Mouse (Mus musculus) layer of hippocampus, adult 2 months (tissue): Measurements from ENCODE around the gene Pard3b. TPM values are rescaled to one million over a fixed set of nuclear protein-coding genes. Genes with fewer than 3 reads are reported as not detected.

ENCODE experiments used
- DNase-seq, 2 experiments: peaks; one replicate each; pipeline ENCODE4 v3.0.0; 2022; ENCODE audit warnings: low spot score in 2 of 2
- H3K27ac ChIP-seq: fragments of 200-600 bp; 2 replicates; pipeline ENCODE4 v1.8.1; 2022
- H3K4me3 ChIP-seq: fragments of 200-600 bp; 2 replicates; pipeline ENCODE4 v1.8.1; 2022; ENCODE audit warnings: mild to moderate bottlenecking
- CTCF ChIP-seq: fragments of 200-600 bp; conservative IDR thresholded peaks from 2 replicates; pipeline ENCODE4 v1.8.1; 2022; ENCODE audit warnings: antibody characterized with exemption, mild to moderate bottlenecking, moderate library complexity
- total RNA-seq, 2 experiments: library from RNA; stranded (reverse); gene quantifications; 2 replicates each; pipeline ENCODE4 v1.2.3; 2021

Pard3b gene
- total RNA-seq, 2 experiments from 2014 or later = 4.6 to 6.9 TPM

DNA sequence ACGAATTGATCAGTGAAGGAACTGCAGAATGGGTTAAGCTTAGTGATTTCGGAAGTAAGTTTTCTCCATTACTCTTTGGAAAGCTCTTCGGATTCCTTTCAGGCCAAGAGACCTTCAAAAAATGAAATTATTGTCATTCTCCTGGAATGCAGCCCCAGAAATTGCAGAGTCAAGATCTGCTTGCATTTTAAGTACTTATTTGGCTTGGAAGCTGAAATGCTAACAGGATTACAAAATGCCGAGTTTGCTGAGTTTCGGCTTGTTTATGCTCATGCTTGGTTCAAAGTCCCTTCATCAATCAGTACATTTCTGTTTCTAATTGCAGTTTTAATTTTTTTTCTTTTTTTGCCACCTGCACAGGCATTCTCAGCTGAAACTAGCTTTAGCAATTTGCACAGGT, 860.5 kb downstream of the Pard3b start:
- no peak for DNase-seq
- Histone ChIP-seq H3K27ac (no peak overlapping the region), H3K4me3 (no peak overlapping the region)
- TF ChIP-seq CTCF = no peak

DNA sequence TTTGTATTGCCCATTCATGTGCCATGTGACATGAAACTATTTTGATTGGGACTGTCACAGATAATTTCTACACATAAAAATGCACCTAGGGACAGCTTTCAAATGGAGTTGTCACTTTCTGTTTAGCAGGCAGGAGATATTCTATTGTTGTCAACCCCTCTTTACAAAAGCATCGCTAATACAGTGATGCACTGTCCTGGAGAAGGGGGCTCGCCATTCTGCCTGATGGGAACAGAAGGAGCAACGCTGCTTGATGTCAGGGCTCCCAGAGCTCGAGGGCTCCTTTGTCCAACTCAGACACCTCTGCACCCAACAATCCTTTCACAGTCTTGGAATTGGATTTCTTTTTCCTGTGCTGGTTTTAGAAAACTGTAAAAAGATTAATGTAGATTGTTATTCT, 871.9 kb downstream of the Pard3b start:
- DNase-seq = no peak
- Histone ChIP-seq H3K4me3 (no peak overlapping the region), H3K27ac (no peak overlapping the region)
- no peak for TF ChIP-seq CTCF

DNA sequence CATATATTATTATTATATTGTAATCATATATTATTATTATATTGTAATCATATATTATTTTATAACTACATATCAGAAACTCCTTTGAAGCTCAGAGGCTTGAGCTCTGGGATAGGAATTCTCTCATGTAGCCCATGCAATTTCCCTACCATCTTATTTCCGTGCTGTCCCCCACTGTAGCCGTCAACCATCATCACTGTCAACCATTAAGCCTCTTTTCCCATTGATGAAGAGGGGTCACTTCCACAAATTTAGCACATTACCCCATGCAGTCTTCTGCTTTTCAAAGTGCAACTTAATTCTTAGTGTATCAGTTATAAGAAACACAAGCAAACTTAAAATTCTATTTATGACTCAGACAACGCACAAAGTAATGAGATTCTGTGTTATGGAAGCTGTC, 873.1 kb downstream of the Pard3b start:
- no peak for TF ChIP-seq CTCF
- DNase-seq = no peak
- Histone ChIP-seq H3K4me3 (no peak overlapping the region), H3K27ac (no peak overlapping the region)

DNA sequence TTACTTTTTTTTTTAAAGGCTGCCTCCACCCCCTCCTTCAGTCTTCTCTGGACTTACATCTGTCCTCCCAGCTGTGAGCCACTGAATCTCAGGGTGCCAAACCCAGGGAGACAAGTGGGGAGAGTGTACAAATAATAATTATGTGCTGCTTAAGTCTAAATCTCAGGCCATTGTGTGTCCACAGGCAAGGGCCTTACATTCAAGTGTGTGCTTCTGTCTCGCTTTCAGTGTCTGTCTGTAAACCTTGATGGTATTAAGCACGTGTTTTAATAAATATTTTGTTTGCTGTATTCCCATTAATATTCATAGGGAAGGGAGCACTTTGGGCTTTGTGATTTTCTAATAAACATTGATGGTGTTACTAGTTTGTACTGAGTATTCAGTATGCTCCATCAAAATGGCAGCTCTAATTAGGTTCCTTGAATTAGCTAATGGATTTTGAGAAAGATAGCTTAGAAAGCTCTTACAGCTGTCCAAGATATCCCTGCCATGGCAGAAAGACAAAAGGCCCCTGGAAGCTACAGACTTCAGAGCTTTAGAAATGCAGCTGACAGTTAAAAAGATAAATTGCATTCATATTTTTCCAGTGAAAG, 880.1 kb downstream of the Pard3b start:
- no peak for DNase-seq
- H3K4me3 ChIP-seq = no peak overlapping the region
- no peak for TF ChIP-seq CTCF
- no peak overlapping the region for H3K27ac ChIP-seq

DNA sequence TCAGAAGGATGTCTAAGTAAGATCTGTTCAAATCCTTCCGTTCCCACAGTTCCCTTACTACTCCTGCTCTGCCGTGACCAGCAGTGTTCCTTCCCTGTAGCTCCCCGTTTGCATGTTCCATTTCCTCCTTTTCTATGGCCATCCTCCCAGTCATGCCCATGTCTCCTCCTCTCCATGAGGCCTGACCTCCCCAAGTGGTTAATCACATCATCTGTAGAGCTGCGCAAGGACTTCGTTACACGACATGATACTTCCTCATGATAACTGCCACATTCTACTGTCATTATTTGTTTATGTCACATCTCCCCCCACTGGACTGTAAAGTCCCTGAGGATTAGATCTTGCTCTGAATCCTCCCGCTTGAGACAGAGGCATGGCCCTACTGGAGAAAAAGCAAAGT, 882.7 kb downstream of the Pard3b start:
- Histone ChIP-seq H3K4me3 (no peak overlapping the region), H3K27ac (no peak overlapping the region)
- TF ChIP-seq CTCF = no peak

DNA sequence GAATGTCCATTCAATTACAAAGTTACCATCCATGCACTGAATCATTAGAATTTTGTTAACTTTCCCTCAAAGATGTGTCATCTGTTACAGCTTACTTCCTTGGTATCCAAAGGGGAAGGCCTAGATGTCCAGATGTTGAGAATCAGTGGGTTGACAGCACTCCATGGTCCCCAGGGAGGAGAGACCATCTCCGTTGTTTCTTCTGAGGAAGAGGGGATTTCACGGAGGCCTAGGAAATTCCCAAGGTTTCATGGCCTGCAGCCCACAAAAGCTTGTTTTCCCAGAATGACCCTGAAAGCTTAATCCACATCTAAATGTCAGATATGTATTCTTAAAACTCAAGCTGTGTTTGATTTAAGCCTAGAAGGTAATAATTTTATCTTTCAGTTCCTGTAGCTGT, 884.1 kb downstream of the Pard3b start:
- no peak for DNase-seq
- Histone ChIP-seq H3K27ac (no peak overlapping the region), H3K4me3 (no peak overlapping the region)
- TF ChIP-seq CTCF = no peak

More for the DNA sequence above, 882.7 kb downstream of the Pard3b start:
- no peak for DNase-seq

DNA sequence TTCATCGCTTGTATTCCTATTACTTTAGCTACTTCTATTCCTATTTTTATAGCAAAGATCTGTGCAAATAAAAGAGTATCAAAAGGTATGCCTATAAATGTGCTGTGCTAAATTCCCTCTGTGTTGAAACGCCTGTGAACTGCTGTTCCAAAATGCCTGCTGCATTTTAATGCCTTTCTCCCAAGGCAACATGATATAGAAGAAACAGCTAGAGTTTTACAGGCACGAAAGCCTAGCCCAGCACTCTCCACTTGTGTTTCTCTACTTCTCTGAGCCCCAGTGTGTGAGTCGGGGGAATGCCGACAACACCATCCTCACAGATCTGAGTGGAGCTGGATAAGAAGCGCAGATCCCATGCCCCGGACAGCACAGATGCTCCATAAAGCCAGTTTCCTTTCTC, 889.2 kb downstream of the Pard3b start:
- no peak for DNase-seq
- Histone ChIP-seq H3K27ac (no peak overlapping the region), H3K4me3 (no peak overlapping the region)
- no peak for TF ChIP-seq CTCF

DNA sequence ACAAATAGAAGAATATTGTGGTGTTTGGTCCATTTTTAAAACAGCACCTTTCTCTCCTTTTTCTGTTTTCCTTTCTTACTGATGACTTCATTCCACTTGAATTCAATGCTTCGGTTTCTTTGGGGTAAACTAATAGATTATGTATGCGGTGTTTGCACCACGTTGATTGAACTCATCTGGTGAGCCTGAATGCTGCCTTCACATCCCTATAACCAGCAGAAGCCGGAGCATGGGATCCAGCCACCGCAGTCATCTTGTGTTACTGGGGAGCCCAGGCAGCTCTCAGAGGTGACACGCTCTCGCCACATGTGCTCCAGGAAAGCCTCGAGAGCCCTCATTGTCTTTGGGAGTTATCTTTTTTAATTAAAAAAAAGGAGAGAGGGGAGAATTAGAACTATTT, 891.3 kb downstream of the Pard3b start:
- TF ChIP-seq CTCF = no peak
- DNase-seq = no peak
- Histone ChIP-seq H3K4me3 (no peak overlapping the region), H3K27ac (no peak overlapping the region)

DNA sequence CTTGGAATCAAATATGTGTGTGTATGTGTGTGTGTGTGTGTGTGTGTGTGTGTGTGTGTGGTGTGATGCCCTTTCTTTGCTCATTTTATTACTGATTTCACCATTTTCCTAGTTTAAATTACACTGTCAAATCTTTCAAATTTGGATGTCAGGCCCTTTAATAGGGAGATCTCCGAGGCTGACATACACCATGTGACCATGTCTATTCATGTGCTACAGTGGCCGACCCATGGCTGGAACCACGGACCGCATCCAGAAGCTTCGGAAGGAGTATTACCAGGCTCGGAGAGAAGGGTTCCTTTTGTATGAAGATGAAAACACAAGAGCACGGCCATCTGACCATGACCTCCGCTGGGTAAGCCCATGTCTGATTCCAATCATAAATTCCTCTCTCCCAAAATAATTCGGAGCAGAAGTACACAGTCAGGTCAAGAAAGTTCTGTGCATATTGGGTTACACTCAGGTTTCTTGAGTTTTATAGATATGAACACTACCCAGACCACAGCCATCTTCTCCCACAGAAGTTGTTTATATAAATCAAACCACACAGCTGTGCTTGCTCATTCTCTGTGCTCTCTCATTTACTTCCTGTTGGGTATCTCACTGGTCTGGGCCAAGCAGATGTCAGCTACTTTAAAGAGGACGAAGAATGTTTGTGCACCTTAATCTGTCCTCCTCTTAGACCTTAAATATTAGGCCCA, 894.0 kb downstream of the Pard3b start:
- H3K27ac ChIP-seq = no peak overlapping the region
- no peak overlapping the region for H3K4me3 ChIP-seq
- no peak for TF ChIP-seq CTCF
- DNase-seq = no peak

DNA sequence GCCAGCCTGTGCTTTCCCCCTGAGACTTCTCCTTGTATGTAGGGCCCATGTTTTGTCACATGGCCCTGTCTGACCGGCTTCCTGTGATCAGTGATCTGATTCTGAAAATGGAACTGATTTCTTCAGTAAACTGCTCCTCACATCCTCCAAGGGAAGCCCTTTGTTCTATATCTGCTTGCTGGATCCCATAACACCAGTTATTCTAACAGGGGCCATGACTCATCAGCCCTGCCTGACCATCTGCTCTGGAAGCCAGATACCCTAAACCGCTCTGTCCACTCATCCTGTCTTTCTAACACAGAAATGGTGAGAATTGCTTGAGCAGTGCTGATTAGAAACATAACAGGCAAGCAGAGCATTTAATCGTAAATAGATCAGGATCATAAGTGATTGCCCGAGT, 910.3 kb downstream of the Pard3b start:
- no peak for DNase-seq

DNA sequence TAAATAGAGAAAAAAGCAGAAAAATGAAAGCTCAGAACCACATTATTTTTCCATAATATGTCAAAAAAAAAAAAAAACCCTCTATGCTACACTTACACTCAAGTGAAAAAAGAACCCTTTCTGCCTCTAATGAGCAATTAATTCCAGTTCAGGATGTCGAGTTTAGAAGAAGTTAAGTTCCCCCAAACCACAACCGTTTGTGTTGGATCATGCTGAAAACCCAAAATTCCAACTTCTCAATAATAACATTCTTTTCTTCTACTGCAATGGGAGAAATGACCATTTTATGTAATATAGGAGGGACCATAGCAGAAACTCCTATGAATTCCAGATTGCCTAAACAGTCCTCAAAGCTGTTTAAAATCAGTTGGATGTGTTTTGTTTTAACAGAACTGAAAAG, 911.9 kb downstream of the Pard3b start:
- DNase-seq = no peak
- Histone ChIP-seq H3K4me3 (no peak overlapping the region), H3K27ac (no peak overlapping the region)
- TF ChIP-seq CTCF = no peak

More for the DNA sequence above, 910.3 kb downstream of the Pard3b start:
- Histone ChIP-seq H3K27ac (no peak overlapping the region), H3K4me3 (no peak overlapping the region)
- no peak for TF ChIP-seq CTCF

DNA sequence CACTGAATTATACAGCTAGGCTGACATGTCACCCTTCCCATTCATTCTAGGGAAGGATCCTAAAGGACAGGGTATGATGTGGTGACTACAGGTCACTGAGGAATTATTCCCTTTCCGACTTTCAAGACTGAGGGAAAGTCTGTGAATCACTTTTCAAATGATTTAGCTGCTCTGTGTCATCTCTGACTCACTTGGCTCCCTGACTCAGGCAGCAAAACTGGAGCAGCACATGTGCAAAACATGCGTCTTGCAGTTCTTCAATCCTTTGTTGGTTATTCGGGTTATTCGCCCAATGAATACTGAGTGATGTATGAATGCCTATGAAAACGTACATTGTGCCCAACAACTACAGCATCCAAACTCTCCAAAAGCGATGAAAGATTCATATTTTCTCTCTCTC, 912.9 kb downstream of the Pard3b start:
- TF ChIP-seq CTCF = no peak
- DNase-seq = peak in 1 of 2 experiments; percentile 26
- H3K27ac ChIP-seq = no peak overlapping the region
- no peak overlapping the region for H3K4me3 ChIP-seq

DNA sequence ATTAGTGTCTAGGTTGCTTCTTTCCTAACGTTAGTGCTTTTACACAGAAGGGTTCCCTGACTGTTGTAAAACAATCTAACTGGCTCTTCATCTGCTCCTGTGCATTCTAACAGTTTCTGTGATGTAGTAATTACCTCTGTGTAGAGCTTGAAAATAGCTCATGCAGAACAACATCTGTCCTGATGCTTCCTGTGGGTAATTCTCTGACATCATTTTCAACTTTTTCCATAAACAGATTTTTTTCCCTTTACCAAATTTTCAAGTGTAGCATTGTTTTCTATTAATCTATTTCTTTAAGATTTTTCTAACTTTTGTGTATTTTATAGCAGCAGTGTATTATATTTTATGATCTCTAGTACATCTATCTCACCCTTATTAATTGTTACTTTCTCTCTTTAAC, 917.2 kb downstream of the Pard3b start:
- DNase-seq = no peak
- H3K27ac ChIP-seq = no peak overlapping the region
- no peak for TF ChIP-seq CTCF
- H3K4me3 ChIP-seq = no peak overlapping the region

DNA sequence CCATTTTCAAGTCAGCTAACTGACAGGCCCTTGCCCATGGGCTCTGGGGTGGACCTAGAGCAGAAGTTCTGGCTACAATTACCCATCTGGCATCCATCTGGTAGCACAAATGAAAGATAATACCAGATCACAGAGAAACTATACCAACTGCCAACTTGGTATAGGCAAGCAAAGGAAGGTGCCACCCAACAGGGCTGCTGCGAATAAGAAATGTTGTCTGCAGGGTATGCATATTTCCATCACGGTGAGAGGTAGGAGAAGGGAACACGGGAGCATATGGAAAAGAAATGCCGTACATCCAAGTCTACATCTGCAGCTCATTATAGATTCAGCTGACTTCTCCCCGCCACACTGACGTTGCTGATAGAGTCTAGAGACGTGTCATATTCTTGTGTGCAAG, 924.4 kb downstream of the Pard3b start:
- DNase-seq = no peak
- no peak overlapping the region for H3K4me3 ChIP-seq
- no peak for TF ChIP-seq CTCF
- H3K27ac ChIP-seq = no peak overlapping the region
